Mouse (Mus musculus) T-helper 17 cell (primary cell): ENCODE measurements around the gene Cep350.

Source experiments
- in situ Hi-C, 2 experiments: fragments of 300-600 bp; cut with MboI, MseI; formaldehyde crosslinking; loops; 1 replicate in 1 of 2; 2 replicates in 1 of 2; pipeline ENCODE4 v1.15.1; 2025; ENCODE audit warnings: high pct_unique_total_duplicates in 2 of 2

The Cep350 gene

DNA sequence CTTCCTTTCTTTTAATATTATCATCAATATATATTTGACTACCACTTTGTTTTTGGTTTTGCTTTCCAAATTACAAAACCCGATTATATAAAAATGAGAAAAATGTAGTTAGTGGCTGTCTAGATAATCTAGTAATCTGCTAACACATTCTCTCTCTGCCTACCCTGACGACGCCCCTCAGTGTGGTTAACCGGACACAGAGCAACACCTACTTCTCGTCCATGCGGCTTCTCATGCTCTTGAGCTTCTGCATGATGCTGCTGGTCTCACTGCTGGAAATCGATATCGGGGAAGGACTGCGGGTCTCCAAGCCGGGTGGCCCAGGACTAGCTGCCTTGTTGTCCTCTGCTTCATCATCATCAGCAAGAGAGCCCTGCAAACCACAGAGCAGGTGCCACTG lies 78.7 kb downstream of the Cep350 start:
- in situ Hi-C loops, result no loop called here

DNA sequence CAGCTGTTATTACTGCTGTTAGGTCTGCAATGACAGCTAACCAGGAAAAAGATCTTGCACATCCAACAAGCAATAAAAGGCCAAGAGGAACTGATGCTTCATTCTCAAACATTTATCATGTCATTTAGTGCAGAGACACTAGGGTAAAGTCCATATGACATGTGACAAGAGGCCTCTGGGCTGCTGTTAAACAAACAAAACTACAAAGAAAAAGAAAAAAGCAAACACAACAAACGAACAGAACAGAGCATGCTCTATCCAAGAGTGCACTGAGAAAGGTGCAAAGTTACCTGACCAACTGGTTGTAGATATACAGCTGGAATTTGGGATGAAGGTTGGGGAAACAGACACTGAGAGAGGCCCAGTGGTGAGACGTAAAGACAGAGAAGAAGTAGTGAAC lies 86.2 kb downstream of the Cep350 start:
- in situ Hi-C loops, result no loop called here

DNA sequence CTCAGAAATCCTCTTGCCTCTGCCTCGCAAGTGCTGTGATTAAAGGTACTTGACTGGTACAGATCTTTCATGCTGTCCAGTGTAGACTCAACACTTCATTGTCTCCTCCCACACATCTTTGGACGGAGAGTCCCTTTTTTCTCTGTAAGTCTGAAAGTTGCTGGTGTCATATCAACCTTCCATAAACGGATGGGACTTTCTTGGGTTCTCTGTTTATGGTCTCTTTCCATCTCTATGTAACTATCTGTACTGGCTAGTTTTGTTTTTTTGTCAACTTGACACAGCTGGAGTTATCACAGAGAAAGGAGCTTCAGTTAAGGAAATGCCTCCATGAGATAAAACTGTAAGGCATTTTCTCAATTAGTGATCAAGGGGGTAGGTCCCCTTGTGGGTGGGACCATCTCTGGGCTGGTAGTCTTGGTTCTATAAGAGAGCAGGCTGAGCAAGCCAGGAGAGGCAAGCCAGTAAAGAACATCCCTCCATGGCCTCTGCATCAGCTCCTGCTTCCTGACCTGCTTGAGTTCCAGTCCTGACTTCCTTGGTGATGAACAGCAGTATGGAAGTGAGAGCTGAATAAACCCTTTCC lies 90.3 kb downstream of the Cep350 start:
- in situ Hi-C loops, result loop anchor here in 1 of 2 experiments (5.0 kb wide), 1 partner anchor 75 kb away; no protein-coding TSS in a partner anchor

DNA sequence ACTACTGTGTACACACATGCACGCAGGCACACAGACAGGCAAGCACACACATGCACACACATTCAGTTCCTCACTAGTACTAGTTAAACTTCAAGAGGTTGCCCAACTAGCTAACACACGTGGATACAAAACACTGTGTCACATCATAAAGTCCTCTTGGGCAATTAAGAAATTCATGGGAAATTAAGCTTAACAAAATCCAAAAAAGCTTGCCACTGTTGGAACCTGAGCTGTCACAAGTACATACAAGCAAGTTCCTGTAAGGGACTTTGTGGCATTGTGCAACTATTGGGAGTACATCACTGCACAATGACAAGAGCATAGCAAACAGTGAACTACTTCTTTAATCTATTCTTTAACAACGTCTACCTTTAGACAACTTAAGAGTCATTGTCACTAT lies 93.5 kb downstream of the Cep350 start:
- in situ Hi-C loops, result no loop called here

DNA sequence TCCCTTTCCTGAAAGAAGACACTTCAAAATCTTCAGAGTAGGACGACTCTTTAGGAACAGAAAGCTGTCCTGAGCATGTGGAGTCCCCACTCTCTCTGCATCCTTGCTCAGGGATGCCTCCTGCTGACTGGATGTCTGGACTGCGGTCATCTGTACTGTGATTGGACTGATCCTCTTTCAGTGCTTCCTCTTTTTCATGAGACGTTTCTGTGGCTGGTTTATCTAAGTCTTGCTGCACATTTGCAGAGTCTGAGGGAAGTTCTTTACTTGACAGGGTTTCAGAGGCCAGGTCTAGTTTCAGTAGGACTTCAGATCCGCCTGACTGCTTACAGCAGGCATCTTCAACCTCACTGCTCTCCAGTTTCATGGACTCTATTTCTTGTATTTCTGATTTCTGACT lies 110.1 kb downstream of the Cep350 start:
- in situ Hi-C loops, result no loop called here

DNA sequence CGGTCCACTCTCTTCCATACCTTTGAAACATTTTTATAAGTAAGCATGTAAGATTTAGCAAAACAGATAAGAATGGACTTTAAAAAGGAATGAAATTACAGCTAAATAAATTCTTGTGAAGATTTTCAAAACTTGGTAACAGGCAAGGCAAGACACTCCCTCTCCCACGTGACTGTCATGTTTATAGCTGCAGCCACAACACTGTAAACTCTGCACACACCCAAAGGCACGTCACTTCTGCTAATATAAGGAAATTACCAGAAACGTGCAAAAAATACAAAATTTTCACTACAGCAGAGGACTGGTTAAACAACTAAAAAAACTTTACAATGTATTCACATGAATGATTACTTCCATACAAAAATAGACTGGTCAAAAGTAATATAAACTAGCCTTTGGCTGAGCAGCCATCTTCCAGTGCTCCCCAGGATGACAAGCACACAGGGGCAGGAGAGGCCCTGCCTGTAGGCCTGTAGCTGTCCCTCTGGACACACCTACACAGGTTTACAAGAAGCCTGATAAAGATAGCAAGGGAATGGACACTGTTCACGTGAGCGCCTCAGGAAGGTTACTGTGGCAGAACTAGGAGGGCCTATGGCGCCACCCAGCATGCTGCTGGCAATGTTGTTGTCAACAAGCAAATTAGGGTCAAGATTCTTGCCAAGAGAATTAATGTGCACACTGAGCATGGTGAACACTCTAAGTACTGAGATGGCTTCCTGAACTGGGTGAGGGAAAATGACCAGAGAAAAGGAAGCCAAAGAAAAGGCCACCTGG lies 117.9 kb downstream of the Cep350 start:
- in situ Hi-C loops, result no loop called here

DNA sequence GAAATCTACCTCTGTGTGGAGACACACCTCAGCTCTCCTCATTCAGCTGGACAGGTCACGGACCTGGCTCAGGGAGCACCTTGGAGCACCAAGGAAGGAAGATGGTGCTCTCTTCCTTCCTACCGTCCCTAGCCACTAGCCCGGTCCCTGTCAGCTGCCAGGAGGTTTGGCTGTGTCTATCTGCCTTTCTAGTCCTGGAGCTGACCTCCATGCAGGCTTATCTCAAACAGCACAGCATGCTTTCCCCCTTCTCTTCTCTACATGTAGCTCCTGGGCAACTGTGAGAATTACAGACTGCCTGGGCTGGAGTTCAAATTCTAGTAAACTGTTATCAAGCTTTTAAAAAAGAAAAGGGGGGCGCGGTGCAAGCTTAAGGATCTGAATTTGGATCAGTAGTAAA lies 120.0 kb downstream of the Cep350 start:
- in situ Hi-C loops, result no loop called here

DNA sequence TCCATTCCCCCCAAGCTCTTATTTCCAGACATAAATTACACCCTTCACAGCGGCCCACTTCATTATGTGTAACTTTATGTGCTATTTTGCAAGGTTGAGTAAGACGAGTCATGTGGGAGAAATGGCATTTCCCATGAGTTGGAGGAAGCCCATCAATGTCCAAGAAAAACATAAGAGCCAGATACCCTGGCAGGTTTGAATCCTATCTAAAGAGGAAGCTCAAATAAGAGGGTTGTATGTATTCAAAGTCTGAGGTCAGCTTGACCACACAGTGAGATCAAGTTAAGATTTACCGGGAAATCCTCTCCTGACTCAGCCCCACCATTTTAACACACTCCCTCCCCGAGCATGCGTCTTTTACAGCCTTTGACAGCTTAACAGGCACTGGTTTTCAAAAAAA lies 128.8 kb downstream of the Cep350 start:
- in situ Hi-C loops, result no loop called here

DNA sequence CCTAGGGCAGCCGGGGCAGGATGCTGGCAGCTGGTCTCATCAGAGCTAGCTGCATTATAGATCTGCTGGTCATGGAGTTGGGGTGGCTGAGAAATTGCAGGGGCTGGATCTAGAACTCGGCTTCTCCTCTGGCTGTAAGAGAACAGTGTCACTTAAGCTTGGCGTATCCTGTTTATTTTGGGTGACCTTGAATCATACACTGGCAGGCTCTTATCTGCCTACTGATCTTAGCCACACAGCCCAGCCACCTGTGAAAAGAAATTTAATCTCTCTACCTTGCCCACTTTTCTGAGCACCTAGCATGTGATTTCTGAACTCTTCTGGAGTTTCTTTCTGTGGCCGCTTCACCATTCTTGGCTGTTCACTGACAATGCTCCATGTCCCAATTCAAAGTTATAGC lies 129.5 kb downstream of the Cep350 start:
- in situ Hi-C loops, result no loop called here

DNA sequence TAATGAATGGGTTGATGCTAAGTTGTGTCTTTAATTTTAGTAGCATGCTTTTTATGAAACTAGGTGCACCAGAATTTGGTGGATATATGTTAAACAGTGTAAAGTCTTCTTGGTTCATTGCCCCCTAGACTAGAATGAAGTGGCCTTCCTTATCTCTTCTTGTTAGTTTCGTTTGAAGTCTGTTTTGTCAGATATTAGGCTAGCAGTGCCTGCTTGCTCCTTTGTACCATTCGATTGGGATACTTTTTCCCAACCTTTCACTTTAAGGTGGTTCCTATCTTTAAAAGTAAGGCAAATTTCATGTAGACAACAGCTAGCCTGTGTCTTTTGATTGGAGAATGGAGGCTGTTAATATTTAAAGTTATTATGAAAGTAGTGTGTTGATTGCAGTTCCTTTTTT lies 137.4 kb downstream of the Cep350 start:
- in situ Hi-C loops, result no loop called here

DNA sequence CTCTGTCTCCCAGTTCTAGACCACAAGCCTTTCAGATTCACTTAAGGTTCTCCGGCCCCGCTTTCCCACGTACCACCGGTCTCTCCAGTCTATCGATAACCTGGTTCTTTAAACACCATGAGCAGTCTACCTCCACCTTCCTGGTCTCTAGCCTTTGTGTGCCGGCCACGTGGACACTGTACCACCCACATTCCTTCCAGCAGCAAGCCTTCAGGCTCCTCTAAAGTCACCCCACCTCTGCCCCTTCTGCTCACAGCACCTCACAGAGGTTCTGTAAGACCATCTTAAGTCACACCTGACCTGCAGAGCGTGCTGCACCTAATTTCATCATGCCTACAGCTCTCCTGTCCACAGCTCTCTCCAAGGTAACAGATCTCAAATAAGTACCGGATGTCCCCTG lies 139.4 kb downstream of the Cep350 start:
- in situ Hi-C loops, result no loop called here

DNA sequence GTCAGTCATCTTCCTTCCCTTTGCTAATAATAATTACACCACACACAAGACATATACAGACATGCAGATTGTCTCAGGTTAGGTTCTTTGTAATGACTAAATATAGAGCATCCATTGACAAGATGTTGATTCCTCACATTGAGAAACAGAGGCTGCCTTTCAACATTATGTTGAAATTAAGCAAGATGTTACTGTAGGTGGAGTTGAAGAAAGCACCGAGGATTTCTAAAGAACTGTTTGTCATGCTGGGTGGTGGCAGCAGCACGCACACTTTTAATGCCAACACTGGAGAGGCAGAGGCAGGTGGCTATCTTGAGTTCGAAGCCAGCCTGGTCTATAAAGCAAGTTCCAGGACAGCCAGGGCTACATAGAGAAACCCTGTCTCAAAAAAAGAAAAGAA lies 141.1 kb downstream of the Cep350 start:
- in situ Hi-C loops, result no loop called here

DNA sequence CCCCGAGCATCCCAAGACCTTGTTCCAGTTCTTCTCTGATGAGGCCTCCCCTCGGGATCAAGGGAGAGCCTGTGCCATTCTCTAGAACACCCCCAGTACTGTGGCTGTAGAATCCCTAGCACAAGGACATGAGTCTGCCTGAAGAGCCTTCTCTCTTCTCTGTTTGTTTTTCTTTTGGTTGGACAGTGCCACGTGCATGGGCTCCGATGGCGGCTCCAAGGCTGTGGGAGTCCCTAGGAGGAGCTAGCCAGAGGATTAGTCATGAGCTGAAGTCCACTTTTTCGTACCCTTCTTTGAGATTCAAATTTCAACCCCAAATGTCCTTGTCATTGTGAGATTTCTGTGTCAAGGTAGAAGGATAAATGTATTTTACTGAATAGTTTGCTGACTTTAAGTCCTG lies 142.2 kb downstream of the Cep350 start:
- in situ Hi-C loops, result no loop called here

DNA sequence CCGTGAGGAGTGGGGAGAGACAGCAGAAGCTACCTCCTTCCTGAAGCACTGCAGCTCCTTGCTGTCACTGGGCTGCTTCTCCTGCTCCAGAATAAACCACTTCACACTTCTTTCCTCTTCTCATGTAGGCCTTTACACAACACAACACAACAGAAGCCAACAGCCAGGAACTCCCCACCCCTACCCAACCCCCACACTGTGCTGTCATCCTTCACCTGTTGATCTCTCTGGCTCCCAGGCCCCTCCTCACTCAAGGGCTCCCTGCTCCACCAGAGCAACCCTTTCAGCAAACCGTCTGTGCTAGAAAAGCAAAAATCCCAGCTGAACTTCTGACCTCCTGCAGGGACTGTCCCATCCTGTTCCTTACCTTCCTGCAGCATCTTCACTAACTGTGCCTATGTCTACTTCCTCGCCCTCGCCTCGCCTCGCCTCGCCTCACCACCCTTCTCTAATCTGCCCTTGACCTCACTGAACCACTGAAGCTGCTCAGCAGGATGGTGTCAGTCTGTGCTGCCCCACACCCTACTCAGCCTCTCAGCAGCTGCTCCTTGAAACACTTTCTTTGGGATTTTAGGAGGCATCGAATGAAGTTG lies 145.3 kb downstream of the Cep350 start:
- in situ Hi-C loops, result no loop called here

DNA sequence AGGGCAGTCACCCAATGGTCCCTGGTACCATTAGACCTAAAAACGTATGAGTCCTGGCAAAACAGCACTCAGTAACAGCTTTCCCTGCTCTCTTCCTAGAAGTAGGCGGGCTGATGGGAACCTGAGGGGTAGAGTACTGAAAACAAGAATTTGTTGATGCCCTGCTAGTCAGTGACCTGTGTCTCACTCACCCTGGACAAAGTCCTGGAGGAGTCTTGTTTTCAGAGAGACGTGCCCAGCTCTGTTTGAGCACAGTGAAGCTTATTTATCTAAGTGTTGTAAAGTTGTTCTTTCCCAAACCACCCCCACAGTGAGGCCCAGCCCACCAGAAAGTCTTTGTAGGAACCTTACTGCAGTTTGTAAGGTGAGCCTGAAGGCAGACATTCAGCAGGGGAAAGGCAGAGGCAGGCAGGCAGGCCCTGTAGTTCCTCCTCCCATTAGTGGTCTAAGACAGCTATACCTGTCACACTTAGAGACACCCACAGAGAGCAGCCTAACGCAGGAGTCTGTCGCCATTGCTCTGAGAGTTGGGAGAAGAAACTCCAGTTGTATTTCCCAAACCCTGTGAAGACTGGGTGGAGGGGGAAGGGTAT lies 146.2 kb downstream of the Cep350 start:
- in situ Hi-C loops, result no loop called here

DNA sequence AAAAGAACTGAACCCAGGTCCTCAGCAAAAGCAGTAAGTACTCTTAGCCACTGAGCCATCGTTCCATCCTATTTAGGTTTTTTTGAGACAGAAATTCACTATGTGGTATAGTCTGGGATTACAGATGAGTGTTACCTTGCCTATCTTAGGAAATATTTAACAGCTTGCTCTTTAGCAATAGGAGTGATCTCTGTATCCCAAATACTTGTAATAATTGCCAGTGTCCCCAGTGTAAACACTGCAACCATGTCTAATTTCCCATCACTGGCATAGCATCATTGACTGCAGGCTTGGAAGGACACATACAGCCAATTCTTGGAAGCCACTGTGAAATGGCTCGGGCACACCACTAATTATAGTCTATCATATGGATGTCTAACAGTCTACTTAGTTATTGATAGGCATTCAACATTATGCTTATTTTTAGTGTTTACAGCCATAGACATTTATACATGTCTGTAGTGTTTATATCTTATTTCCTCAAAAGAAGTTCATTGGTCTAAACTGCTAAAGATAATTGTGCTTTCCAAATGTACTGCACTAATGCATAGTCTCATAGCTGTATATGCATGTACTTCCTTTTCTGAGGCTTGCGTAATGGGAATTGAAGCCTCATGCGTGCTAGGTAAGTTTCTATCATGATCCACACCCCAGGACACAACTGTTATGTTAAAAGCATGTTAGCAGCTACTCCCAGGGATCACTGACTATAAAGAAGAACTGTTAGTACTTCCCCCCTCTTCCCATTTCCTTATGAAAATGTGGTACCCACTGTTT lies 146.9 kb downstream of the Cep350 start:
- in situ Hi-C loops, result no loop called here

DNA sequence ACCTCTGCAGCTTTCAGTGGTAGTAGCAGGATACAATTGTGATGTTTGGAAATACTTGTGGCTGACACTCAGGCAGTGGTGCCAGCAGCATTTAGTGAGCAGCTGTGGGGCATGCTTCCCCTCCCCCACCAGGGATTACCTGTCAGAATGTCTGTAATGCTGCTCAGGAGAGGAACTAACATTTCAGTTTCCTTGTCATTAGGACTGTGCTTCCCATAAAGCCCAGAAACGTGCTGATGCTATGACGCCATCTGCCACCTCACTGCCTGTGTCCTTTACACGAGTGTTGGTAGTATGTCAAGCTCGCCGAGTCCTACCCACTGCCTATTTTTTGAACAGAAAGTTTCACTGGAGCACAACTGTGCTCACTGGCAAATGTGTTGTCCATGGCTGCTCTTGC lies 152.4 kb downstream of the Cep350 start:
- in situ Hi-C loops, result no loop called here

DNA sequence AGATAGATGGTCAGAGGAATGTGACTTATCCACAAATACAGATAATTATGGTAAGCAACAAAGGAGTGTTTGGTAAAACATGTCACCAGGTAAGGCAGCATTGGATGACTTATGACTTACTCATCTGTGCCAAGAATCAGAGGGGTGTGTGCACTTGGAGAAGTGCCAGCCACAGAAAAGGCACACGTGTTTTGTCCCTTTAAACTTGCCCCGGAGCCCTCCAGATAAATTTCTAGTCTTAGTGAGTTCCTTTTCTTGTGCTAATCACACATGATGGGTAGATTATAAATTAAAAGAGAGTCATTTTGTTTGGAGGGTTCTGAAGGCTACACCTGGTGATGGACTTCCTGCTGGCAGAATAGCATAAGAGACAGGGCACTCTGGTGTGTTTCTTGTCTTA lies 156.9 kb downstream of the Cep350 start:
- in situ Hi-C loops, result no loop called here

DNA sequence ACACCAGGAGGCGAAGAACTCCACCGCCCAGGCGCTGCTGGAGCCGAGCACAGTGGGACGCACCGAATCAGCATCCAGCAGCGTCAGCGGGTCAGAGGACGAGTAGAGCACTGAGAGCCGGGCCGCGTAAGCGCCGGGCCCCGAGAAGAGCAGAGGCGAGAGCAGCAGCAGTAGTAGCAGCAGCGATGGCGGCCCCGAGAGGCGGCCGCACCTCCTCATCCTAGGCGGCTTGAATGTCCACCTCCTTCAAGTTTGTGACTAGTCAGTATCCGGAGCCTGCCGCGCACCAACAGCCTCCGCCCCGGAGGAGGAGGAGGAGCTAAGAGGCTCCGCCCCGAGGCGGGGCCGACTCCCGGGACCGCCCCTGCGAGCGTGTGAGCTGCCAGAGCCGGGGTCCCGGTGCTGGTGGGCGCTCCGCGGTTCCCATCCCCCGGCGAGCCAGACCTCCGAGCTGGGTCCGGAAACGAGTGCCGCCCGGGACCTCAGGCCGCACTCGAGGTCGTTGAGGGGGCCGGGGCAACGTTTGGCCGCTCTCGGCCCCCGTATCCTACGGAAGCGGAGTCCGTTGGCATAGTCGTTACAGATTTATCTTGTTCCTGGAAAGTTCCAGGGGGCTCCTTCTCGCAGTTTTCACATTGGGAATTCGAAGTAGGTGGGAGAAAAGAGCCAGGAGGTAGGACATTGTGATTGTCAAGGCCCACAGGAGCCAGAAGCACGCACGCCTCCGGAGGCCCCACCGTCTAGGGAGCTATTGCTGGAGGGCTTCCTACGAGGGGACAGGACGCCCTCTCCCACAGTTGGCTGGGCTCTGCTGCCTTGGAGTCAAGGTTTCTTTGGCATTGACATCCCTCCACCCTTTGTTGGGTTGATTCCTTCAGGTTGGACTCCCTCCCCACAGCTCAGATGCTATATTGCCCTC lies 160.2 kb downstream of the Cep350 start, which contains the start of gene Qsox1:
Gene Qsox1 (minus strand): TSS at position 309 of the 919 bp plus-strand sequence.
- in situ Hi-C loops, result no loop called here

DNA sequence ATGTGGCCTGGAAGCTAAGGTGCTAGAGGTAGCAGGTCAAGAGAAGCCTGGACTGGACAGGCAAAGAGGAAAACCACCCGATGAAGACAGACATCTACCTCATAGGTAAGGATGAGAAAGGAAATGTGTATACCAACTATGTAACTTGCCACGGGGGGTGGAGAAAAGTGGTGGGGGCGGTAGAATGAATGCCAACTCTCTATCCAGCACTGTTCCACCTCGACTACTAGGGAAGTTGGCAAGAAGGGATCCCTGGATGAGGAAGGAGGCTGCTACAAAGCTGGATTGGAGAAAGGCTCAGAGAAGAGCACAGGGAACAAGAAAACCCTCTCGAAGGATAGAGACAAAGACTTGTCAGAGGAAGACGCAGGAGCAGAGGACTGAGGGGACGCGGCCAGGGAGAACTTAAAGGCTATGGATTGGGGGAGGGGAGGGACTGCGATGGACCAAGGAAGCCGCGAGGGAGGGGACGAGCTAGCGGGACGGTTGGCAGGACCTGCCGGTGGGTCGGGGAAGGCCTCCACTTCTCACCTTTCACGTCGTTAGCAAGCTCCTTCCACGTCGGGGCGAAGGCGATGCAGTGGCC lies 161.0 kb downstream of the Cep350 start:
- in situ Hi-C loops, result no loop called here
